Mouse (Mus musculus) regulatory T cell (primary cell): ENCODE data around the gene Gm20388.

Experiments used
- in situ Hi-C: fragments of 300-600 bp; cut with MboI, MseI; formaldehyde crosslinking; loops from one replicate; pipeline ENCODE4 v1.15.1; 2025; ENCODE audit warnings: high pct_unique_total_duplicates

Gene Gm20388

DNA sequence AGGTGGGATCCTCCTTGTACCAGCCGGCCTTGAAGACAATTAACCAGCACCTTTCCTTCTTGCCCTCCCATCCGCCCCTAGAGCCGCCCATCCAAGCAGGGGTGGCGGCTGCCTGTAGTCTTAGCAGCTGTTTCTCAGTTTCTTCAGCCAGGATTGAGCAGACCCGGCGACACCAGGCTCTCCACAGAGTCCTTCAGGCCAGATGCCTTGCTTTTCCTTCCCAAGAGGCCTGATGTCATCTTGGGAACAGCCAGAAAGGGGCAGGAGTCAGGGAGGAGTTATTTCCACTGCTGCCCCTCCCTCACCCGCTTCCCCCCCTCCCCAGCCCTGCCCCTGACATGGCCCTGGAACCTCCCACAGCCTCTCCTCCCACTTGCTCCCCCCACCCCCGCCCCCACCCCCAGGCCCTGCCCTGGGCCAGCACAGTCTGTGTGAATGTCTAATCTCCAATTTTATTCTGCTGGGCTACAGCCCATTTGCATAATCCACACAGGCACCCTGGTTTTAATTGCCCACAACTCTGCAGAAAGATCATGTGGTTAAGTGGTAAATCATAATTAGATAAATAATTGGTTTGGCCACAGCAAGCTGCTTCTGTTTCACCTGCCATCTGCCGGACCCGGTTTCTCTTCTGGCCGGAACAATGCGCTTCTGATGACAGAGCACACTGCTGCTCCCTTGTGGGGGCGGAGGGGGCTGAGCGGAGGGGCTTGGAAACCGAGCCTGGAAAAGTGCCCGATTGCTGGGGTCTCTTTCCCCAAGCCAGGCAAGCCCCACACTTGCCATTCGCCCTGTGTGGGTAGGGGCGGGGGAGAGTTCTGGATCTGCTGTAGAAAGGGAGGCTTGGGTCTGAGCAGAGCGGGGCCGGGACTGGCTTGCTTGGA lies 610.3 kb downstream of the Gm20388 start:
- in situ Hi-C loops: no loop called here

DNA sequence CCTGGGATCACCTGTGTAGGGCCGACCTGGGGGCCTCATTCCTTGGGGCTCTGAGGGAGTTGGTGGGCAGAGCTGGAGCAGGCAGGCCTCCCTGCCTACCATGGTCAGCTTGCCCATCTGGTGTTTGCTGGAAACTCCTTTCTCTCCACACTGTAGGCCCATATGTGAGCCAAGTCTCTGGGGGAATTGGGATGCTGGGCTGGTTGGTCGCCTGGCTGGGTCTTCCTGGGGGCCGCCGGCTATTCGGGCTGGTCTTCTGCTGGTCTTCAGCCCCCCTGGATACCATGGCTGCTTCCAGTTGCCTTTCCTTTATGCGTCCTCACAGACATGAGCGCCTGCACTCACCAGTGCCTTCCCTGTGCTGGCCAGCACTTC lies 610.9 kb downstream of the Gm20388 start:
- in situ Hi-C loops: no loop called here

DNA sequence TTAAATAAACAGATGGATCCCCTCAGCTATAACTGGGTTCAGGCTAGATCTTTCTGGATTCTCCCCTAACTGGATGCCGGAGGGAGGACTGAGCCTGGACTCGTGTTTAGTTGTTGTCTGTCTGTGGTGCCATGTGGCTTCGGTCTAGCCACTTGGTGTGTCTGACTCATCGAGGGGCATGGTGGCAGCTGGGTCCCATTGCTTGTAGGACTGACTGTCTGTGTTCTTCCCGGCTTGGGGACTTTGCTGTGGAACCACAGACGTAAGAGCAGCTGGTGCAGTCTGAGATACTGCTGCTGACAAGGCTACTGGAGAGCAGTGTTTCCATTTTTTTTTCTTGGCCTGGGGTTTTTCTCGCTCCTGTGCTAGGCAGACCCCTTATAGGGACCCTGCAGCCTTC lies 613.0 kb downstream of the Gm20388 start:
- in situ Hi-C loops: no loop called here

DNA sequence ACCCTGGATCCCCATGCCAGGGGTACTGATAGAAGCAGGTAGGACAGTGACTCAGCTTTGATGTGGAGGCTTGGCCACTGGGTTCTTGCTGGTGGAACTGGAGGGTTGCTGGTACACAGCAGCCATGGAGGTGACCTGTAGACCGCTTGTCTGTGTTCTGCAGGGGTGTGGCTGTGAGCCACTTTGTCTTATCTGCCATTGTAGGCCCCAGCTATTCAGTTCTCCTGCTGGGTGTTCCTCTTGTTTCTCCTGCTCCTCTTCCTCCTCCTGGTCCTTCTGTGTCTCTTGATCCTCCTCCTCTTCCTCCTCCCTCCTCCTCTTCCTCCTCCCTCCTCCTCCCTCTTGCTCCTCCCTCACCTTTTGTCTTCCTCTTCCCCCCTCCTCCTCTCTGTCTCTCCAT lies 614.5 kb downstream of the Gm20388 start:
- in situ Hi-C loops: no loop called here

DNA sequence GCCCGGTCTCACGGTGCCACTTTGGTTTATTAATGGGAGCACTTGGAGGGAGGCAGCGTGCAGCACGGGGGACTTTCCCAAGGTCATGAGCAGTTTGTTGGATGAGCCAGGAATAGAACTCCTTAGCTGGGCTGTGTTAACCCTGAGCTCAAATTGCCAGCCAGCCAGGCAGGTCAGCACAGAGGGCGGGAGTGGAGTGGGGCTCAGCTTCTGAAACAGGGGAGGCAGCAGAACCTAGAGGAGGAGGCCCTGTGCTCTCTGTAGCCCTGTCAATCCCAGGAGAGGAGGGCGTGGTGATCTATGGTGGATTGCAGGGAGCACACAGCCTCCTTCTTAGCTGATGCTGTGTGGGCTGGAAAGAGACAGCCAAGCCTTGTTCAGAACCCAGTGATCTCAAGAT lies 615.2 kb downstream of the Gm20388 start:
- in situ Hi-C loops: no loop called here

DNA sequence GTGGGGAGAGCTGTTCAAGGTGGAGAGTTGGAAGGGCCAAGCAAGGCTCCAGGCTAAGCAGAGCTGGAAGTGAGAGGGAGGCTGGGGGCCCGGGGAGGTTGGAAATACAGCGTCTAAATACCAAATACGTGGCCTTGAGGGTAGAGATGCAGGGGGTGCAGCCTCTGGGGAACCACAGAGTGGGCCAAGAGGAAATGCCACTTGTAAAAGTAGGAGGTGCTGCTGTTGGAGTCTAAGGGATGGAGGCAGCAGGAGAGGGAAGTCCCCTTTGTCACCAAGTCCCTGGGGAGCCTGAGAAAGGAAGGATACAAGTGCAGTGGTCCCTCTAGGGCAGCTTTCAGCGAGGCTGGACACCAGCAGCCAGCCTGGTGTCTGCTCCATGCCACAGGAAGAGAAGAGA lies 615.9 kb downstream of the Gm20388 start:
- in situ Hi-C loops: no loop called here

DNA sequence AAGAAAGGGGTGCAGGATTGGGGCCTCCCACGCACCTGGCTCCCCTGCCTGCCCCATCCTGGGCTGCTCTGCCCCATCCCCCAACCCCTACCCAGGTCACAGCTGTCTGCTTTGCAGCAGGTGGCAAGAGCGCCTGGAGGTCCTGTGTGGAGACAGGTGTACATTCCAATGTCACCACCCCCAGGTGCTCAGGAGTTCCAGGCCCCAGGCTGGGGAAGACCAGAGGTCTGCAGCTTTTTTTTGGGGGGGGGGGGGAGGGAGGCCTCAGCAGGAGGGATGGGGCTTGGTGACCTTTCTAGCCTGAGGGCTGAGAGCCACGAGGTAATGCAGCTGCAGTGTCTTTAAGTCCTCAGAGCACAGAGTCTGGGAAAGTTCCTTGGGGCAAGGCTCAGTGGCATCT lies 617.7 kb downstream of the Gm20388 start:
- in situ Hi-C loops: no loop called here

DNA sequence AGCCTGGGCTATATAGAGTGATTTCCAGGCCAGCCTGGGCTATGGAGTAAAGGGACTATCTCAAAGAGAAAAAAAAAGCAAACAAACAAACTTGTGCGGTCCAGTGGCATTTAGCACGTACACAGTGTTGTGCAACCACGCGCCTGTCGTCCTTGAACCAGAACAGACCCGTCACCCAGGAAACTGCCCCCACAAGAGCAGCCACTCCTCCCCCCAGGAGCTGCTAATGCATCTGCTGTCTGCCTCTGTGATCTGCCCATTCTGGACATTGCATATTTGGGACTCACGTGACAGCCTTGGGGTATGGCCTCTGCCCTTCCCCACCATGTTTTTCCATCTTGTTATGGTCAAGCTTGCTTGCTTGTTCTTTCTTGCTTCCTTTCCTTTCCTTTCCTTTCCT lies 618.6 kb downstream of the Gm20388 start:
- in situ Hi-C loops: no loop called here

DNA sequence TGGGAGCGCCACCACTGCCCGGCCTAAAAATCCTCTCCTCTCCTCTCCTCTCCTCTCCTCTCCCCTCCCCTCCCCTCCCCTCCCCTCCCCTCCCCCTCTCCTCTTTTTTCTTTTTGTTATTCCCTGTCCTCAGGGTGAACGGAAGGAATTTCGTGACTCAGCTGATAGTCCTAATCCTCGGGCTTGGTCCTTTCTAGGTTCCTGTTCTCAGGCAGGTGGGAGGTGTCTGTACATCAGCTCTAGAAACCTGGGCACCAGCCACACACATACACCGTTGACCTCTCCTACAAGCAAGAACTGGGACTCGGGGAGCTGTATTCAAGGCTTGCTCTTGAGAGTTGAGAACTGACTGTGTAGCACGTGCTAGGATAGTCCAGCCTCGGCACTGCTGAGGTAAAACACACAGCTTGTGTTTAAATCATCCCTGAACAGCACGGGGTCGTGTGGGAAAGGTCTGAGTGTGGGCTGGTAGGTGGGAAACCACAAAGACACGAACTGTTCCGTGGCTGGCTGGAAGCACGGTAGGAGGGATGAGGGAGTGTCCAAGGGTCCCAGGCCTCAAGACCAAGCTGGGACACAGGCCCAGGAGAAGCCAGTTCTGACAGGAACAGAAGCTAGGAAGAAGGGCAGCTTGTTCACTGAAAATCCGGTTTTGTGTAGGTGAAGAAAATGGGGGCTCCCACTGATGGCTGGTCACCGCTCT lies 620.5 kb downstream of the Gm20388 start:
- in situ Hi-C loops: no loop called here

DNA sequence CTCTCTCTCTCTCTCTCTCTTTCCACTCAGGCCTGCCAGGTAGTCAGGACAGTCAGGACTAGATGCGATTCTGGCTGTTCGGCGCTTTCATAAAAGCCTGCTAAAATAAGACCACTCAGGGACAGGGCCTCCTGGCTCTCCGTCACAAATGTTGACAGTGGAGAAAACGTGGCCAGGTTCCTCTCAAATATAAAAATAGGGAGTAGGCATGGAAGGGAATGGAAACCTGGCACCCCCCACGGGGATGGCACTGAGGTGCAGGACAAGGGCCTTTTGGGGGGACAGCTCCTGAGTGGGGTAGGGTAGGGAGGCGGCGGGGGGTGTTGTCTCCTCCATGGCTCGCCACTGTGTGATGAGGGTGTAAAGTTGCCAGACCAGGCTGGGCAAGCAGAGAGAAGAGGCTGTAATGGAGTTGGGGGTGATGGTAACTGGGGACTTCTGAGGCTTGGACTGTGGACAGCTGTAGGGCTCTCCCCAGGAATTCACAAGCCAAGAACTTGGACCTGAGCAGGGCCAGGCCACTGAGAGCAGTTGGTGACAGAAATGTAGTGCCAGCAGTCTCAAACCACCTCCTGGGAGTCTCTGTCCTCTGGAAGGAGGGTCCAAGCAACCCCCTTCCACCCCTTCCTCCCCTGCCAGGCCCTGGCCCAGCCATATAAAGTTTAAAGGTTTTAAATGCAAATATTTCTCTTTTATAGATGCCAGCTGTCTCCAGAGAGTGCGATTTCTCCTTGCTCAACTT lies 621.3 kb downstream of the Gm20388 start:
- in situ Hi-C loops: no loop called here

DNA sequence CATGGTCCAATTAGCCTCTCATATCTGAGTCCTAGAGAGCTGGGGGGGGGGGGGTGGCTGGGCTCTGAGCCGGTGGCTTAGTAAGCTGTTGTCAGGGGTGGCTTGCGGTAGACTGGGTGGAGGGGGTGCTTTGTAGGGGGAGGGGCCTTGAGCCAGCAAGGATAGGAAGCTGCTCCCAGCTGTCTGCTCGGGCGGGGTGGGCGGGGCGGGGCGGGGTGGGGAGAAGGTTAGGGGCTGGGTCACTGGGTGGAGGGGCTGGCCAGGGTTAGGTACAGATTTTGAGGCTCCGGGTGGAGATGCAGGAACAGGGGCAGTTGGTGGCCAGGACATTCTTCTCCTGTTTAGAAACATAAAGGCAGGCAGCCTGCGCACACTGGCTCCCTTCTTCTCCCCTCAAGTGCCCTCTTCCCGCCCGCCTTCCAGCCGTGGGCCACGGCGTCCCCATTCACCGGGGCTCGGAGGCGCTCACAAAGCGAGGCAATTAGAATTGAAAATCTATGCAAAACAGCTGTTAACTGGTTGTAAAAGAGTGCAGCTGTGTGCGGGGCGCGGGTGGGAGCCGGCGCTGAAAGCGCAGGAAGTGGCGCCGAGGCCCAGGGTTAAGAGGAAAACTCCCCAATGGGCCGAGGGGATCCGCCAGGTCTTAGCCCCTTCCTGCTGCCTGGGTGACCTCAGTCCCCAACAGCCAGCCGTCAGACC lies 622.0 kb downstream of the Gm20388 start:
- in situ Hi-C loops: no loop called here

DNA sequence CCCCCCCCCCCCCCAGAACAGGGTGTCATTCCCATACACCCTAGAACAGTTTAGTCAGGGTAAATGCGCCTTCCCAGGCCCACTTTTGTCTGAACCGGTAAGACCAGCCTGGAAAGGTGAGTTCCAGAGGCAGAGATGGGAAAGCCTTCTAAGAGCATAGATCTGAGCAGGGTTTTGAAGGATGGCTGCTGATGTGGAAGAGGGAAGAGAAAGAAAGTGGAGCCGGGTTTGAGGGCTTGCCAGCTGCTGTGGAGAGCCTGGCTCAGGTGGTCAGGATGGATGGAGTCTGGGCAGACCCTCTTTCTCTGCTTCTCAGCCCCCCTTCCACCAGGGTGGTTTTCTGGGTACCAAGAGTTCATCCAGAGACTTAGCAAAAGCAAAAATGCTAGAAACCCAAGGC lies 622.7 kb downstream of the Gm20388 start:
- in situ Hi-C loops: no loop called here

DNA sequence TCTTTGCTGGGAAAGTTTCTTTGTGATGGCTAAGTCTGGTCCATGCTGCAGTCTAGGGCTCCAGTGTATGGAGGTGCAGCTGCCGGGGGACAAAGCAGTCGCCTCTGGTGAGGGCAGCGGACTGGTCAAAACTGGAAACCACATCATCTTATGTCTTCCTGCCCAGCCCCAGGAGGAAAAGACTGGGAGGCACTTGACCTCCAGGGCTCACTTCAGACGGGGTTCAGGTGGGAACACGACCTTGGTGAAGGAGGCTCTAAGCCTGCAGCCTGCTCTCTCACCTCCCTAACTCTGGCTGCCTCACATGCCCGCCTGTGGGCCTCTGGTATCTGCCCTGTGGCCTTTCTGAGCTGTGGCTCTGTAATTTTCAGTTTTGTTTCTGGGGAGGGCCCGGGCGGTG lies 623.4 kb downstream of the Gm20388 start:
- in situ Hi-C loops: no loop called here

DNA sequence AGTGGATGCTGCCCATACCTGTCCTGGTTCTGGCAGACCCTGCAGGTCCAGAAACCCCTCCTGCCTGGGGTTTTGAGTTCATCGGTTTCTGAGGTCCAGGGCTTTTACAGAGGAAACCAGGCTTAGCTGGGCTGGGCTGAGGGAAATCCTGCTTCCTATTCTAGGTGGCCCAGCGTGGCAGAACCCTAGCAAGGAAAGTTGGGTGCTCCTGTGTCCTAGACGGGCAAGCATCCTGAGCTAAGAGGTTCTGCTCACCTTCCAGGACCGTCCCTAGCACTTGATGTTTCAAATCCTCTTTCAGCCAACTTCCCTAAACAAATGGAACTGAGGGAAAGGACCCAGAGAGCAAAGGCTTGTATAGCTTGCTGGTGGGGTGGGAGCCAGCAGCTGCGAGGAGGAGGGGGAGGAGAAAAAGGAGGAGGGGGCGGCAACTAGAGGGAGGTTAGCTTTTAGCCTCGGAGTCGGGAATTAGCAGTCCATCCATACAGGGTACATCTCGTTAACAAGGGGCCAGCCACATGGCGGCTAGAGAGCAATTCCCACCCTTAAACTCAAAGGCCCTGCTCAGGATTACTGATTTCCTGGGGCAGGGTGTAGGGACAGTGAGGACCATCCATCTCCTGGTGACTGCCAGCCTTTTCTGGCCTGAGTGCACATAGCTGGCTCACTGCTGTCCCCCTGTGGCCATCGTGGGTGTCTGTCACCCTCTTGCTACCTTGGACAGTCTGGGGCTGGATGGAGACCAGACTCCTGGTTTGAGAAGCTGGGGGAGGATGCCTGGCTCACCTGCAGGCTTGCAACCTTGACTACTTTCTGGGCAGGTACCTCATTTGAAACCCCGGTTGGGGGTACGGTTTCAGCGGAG lies 624.1 kb downstream of the Gm20388 start:
- in situ Hi-C loops: no loop called here

DNA sequence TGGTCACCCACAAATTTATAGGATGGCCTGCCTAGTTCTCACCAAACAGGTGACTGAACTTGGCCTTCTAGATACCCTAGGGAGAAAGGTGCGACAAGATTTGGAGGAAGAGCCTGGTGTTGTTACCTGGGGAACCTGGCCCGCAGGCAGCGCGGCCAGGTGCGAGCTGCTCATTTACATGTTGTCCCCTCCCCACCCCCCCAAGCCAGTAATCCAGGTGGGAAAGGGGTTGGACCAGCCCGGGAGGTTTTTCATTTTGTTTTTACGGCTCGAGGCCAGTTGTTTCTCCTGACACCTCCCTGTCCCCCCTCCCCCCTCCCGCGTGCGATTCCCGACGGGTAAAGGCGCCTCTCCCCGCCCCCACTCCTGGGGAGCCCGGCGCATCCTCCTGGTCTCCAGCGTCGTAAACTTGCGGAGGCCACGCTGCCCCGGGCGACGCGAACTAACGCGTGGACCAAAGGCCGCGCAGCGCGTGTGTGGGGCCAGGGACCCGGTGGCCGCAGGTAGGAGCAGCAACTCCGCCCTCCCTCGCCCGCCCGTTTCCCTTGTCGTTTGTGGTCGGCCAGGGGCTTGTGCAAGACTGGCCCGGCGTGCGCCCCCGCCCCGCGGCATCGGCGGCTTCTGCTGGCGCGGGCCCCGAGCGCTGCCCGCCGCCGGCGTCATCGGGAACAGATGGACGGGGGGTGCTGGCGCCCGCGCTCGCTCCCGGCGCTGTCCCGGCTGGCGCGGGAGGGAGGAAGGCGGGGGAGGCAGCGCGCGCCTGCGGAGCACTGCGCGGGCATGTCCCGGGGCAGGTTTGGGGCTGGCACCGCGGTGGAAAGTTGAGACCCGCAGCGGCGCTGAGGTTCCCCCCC lies 625.0 kb downstream of the Gm20388 start:
- in situ Hi-C loops: no loop called here

DNA sequence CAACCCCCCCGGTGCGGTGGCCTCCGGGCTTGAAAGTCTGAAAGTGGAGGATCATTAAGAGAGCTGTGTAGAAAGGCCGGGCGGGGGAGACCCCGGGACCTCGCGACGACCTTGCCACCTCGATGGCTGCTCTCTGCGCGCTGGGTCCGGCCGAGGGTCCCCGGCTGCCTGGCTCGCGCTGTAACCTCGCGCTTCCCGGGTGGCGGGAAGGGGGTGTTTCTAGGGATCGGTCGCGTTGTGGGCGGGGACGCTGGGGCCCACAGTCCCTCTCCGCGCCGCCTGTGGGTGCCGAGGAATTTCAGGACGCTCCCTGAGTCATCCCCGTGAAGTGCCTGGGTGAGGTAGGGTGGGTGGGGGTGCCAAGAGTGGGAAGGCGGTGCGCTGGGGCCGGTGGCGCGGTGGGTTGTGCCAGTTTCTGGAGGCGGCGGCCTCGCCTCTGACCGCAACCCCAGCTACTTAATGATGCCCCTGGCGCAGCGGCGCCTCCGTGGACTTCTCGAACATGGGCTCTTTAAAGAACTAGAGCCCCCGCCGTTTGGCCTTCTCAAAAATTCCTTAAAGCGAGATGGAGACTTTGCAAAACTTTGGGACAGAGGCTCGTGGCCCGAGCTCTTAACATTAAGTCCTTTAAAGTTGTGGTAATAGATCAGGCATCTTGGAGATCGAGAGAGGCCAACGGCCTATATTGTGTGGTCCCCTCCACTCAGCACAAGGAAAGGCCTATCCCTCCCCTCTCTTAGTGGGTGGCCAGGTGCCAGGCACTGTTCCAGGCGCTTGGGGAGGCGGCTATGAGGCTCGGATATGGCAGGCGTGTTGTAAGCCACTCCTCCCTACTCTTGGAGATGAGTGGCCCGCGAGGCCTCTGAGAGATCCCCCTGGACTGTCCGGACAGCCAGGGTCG lies 625.9 kb downstream of the Gm20388 start:
- in situ Hi-C loops: no loop called here

DNA sequence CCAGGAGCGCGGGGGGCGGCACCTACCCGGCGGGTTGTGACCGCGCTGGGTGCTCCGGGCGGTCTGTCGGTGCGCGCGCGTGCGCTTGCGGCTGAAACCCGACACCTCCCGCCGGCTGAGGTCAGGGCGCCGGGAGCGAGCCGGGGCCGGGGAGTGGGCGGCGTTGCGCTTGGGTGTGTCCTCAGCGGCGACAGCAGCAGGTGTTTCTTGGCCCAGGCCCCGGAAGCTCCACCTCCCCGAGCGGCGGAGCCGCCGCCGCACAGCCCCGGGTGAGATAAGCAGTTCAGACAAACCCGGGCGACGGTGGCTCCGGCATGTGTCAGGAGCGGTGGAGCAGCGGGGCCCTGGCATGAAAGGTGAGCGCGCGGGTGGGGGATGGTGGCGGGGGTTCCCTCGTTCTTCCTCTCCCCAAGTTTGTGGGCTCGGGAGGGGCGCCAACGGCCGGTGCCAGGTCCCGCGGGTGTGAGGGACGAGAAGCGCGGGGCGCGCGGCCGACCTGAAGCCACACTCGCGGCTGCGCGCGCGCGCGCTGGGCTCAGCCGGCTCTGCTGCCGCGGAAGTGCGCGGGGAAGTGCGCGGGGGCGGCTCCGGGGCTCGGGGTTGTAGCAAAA lies 626.7 kb downstream of the Gm20388 start:
- in situ Hi-C loops: no loop called here

DNA sequence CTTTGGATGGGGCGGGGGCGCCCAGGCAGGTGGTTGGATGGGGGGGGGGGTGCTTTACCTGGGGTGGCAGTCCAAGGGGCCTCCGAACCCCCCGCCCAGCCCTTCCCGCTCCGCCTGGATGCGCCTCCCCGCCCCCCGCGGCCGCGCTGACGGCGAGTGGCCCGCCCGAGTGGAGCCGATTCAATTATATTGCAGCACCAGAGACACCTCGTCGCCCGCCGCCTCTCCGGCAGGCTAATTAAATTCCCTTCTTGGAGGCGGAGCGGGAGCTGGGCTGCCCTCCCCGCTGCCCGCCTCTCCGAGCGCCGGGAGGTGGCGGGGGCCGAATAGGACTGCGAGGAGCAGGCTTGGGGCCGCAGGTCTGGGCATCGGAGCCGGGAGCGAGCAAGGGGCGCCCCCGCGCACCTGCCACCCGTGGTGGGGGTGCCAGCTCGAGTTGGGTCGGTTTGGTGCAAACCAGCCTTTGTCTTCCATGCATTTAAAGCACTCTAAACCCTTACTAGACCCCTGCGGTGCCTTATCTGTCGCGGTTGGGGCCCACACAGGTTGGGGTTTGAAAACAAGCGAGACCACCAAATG lies 627.3 kb downstream of the Gm20388 start:
- in situ Hi-C loops: no loop called here
